Mouse (Mus musculus): ENCODE data around the gene Sptbn4. TPM values are rescaled to one million over a fixed set of nuclear protein-coding genes. Genes with fewer than 3 reads are reported as not detected.
A peak's percentile ranks its signal among the peaks of the same experiment; 100 is the strongest.

Gene Sptbn4
- total RNA-seq, 1 experiment: 9.1 TPM

- in situ Hi-C loops (cut with MboI; ENCODE audit: low sequenced_read_pairs in 2 of 2, unreplicated experiment in 2 of 2): no loop called here
- no peak for DNase-seq (ENCODE audit: low read depth, low spot score)
- 0 out of 2 replicates have a peak overlapping the region, but pooled peaks have one; percentile 7 for H3K27ac ChIP-seq (ENCODE audit: insufficient read depth, low read depth, low read length, poor library complexity, severe bottlenecking)
Observed at GRCm38 (mm10) chr7:27473835-27474489, 26.5 kb upstream of the Sptbn4 start.

GRCm38 (mm10) chr7:27473156-27473834 is 25.8 kb upstream of the Sptbn4 start, which contains the start of gene Sertad3:
Gene Sertad3, plus strand, starts transcription at chr7:27473768.
- Histone ChIP-seq H3K36me3 (ENCODE audit: control insufficient read depth, insufficient read depth, low read length, poor library complexity, severe bottlenecking) (0 out of 2 replicates have a peak, but pooled peaks cover 4% of the 10 kb centered on the region), H3K9me3 (ENCODE audit: control insufficient read depth, insufficient read depth, low read depth, low read length) (no peaks in the 10 kb centered on the region), H3K4me3 (ENCODE audit: insufficient read depth in 1 of 2, low read depth in 1 of 2, low read length in 2 of 2, poor library complexity in 1 of 2, severe bottlenecking in 1 of 2) (peak within 1 kb of the TSS; percentile 78 to 85), H3K4me1 (ENCODE audit: control insufficient read depth in 2 of 2, insufficient read depth in 2 of 2, low read length in 2 of 2, poor library complexity in 1 of 2) (peaks cover 5 to 11% of the 10 kb centered on the region in 2 experiments; a peak in 2 of 4 replicates), H3K27ac (ENCODE audit: insufficient read depth, low read depth, low read length, poor library complexity, severe bottlenecking) (peak within 1 kb of the TSS; percentile 7), H3K9ac (ENCODE audit: insufficient read depth, low read depth, low read length, poor library complexity, severe bottlenecking) (peak within 1 kb of the TSS; percentile 66)
- in situ Hi-C loops (cut with MboI; ENCODE audit: low sequenced_read_pairs in 2 of 2, unreplicated experiment in 2 of 2): no loop called here
- DNase-seq (ENCODE audit: low read depth, low spot score): peak; percentile 97
- TF ChIP-seq CHD2 (IDR thresholded peaks at IDR 0.05; ENCODE audit: low read depth, low read length) (peak; percentile 23; the same call in 1 of the 2 replicates), ZC3H11A (IDR thresholded peaks at IDR 0.05; ENCODE audit: borderline replicate concordance, low read depth, low read length) (no peak), HCFC1 (IDR thresholded peaks at IDR 0.05; ENCODE audit: borderline replicate concordance, insufficient read depth, low read length) (peak; percentile 47; the same call in 1 of the 2 replicates), ZNF384 (IDR thresholded peaks at IDR 0.05; ENCODE audit: low read depth, low read length) (no peak)

More at GRCm38 (mm10) chr7:27473835-27474489, 26.5 kb upstream of the Sptbn4 start:
- 0 out of 2 replicates have a peak, but pooled peaks cover 4% of the 10 kb centered on the region for H3K36me3 ChIP-seq (ENCODE audit: control insufficient read depth, insufficient read depth, low read length, poor library complexity, severe bottlenecking)
- TF ChIP-seq CHD2 (IDR thresholded peaks at IDR 0.05; ENCODE audit: low read depth, low read length) (no peak), MAFK (IDR thresholded peaks at IDR 0.05; ENCODE audit: insufficient read depth, low read depth, low read length) (no peak), ZC3H11A (IDR thresholded peaks at IDR 0.05; ENCODE audit: borderline replicate concordance, low read depth, low read length) (no peak), ZNF384 (IDR thresholded peaks at IDR 0.05; ENCODE audit: low read depth, low read length) (no peak), HCFC1 (IDR thresholded peaks at IDR 0.05; ENCODE audit: borderline replicate concordance, insufficient read depth, low read length) (no peak)
- peak overlapping the region; percentile 78 to 85 for H3K4me3 ChIP-seq (ENCODE audit: insufficient read depth in 1 of 2, low read depth in 1 of 2, low read length in 2 of 2, poor library complexity in 1 of 2, severe bottlenecking in 1 of 2)
- peaks cover 5 to 10% of the 10 kb centered on the region in 2 experiments; a peak in 2 of 4 replicates for H3K4me1 ChIP-seq (ENCODE audit: control insufficient read depth in 2 of 2, insufficient read depth in 2 of 2, low read length in 2 of 2, poor library complexity in 1 of 2)
- H3K9ac ChIP-seq (ENCODE audit: insufficient read depth, low read depth, low read length, poor library complexity, severe bottlenecking): peak overlapping the region; percentile 66
- H3K9me3 ChIP-seq (ENCODE audit: control insufficient read depth, insufficient read depth, low read depth, low read length): no peaks in the 10 kb centered on the region

GRCm38 (mm10) chr7:27472596-27472995 is 25.1 kb upstream of the Sptbn4 start:
- in situ Hi-C loops (cut with MboI; ENCODE audit: low sequenced_read_pairs in 2 of 2, unreplicated experiment in 2 of 2): no loop called here
- no peak overlapping the region; the same call in 1 of the 2 replicates for H3K27ac ChIP-seq (ENCODE audit: insufficient read depth, low read depth, low read length, poor library complexity, severe bottlenecking)
- no peak for DNase-seq (ENCODE audit: low read depth, low spot score)
- H3K4me1 ChIP-seq (ENCODE audit: control insufficient read depth in 2 of 2, insufficient read depth in 2 of 2, low read length in 2 of 2, poor library complexity in 1 of 2): peaks cover 5 to 13% of the 10 kb centered on the region in 2 experiments; a peak in 2 of 4 replicates
- H3K9me3 ChIP-seq (ENCODE audit: control insufficient read depth, insufficient read depth, low read depth, low read length): no peaks in the 10 kb centered on the region
- H3K36me3 ChIP-seq (ENCODE audit: control insufficient read depth, insufficient read depth, low read length, poor library complexity, severe bottlenecking): 0 out of 2 replicates have a peak, but pooled peaks cover 4% of the 10 kb centered on the region
- H3K4me3 ChIP-seq (ENCODE audit: insufficient read depth in 1 of 2, low read depth in 1 of 2, low read length in 2 of 2, poor library complexity in 1 of 2, severe bottlenecking in 1 of 2): peak overlapping the region; percentile 5 to 85; a peak in 2 of 4 replicates
- H3K9ac ChIP-seq (ENCODE audit: insufficient read depth, low read depth, low read length, poor library complexity, severe bottlenecking): peak overlapping the region; percentile 53; the same call in 1 of the 2 replicates
- TF ChIP-seq CHD2 (IDR thresholded peaks at IDR 0.05; ENCODE audit: low read depth, low read length) (no peak), ZC3H11A (IDR thresholded peaks at IDR 0.05; ENCODE audit: borderline replicate concordance, low read depth, low read length) (no peak), MAFK (IDR thresholded peaks at IDR 0.05; ENCODE audit: insufficient read depth, low read depth, low read length) (no peak), ZNF384 (IDR thresholded peaks at IDR 0.05; ENCODE audit: low read depth, low read length) (no peak)

GRCm38 (mm10) chr7:27471390-27472120 is 24.1 kb upstream of the Sptbn4 start:
- in situ Hi-C loops (cut with MboI; ENCODE audit: low sequenced_read_pairs in 2 of 2, unreplicated experiment in 2 of 2): no loop called here
- H3K9me3 ChIP-seq (ENCODE audit: control insufficient read depth, insufficient read depth, low read depth, low read length): no peaks in the 10 kb centered on the region
- no peak overlapping the region for H3K27ac ChIP-seq (ENCODE audit: insufficient read depth, low read depth, low read length, poor library complexity, severe bottlenecking)
- DNase-seq (ENCODE audit: low read depth, low spot score): no peak
- H3K4me1 ChIP-seq (ENCODE audit: control insufficient read depth in 2 of 2, insufficient read depth in 2 of 2, low read length in 2 of 2, poor library complexity in 1 of 2): peaks cover 5 to 15% of the 10 kb centered on the region in 2 experiments; a peak in 2 of 4 replicates
- no peak for TF ChIP-seq CHD2 (IDR thresholded peaks at IDR 0.05; ENCODE audit: low read depth, low read length)
- TF ChIP-seq MAFK (IDR thresholded peaks at IDR 0.05; ENCODE audit: insufficient read depth, low read depth, low read length): no peak
- no peak for TF ChIP-seq ZNF384 (IDR thresholded peaks at IDR 0.05; ENCODE audit: low read depth, low read length)
- TF ChIP-seq ZC3H11A (IDR thresholded peaks at IDR 0.05; ENCODE audit: borderline replicate concordance, low read depth, low read length): no peak
- no peak for TF ChIP-seq HCFC1 (IDR thresholded peaks at IDR 0.05; ENCODE audit: borderline replicate concordance, insufficient read depth, low read length)
- H3K36me3 ChIP-seq (ENCODE audit: control insufficient read depth, insufficient read depth, low read length, poor library complexity, severe bottlenecking): 0 out of 2 replicates have a peak, but pooled peaks cover 4% of the 10 kb centered on the region
- H3K9ac ChIP-seq (ENCODE audit: insufficient read depth, low read depth, low read length, poor library complexity, severe bottlenecking): no peak overlapping the region
- H3K4me3 ChIP-seq (ENCODE audit: insufficient read depth in 1 of 2, low read depth in 1 of 2, low read length in 2 of 2, poor library complexity in 1 of 2, severe bottlenecking in 1 of 2): no peak overlapping the region

All from ES-E14 (cell line).